In the genomic region with DNA sequence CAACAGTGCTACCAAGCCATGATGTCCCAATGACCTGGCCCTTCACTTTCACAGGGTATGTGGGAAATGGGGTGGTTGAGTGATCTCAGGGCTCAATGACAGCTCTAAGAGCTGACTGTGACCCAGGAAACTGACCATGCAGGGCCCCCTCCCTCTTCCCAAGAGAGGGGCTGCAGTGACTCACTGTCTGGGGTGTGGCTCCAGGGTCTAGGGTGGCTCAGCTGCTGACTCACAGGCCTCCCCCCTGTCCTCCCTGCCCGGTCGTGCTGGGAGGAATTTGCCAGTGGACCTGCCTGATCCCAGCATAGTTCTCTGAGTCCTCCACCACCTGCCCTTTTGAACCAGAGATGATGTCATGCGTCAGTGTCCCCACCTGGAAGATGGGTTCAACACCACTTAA, we compare ENCODE assay signal across 8 mouse cellular contexts. TPM values are rescaled to one million over a fixed set of nuclear protein-coding genes. Genes with fewer than 3 reads are reported as not detected.
A peak's percentile ranks its signal among the peaks of the same experiment; 100 is the strongest.
DNase-seq lines count a peak whose midpoint lies in the region; ATAC-seq and TF ChIP-seq lines count a peak whose summit lies in the region.

No protein-coding gene starts in this region.

- H3K36me3 ChIP-seq in C2C12 (ENCODE audit: control insufficient read depth, insufficient read depth), result peaks cover 19% of the 10 kb centered on the region
- H3K36me3 ChIP-seq in heart, embryonic 11.5 days (ENCODE audit: control insufficient read depth, insufficient read depth, low read length), result peaks cover 12% of the 10 kb centered on the region; the same call in 1 of the 2 replicates
- H3K36me3 ChIP-seq in liver, postnatal 0 days (replicated peaks; ENCODE audit: insufficient read depth, low read length), result peaks cover 15% of the 10 kb centered on the region
- peaks cover 9% of the 10 kb centered on the region for H3K36me3 ChIP-seq in midbrain, embryonic 13.5 days
- H3K36me3 ChIP-seq in midbrain, embryonic 16.5 days (ENCODE audit: control insufficient read depth, insufficient read depth, low read length), result no peaks in the 10 kb centered on the region; the same call in 1 of the 2 replicates

- no peak overlapping the region for H3K4me3 ChIP-seq in C2C12 (ENCODE audit: insufficient read depth, poor library complexity, severe bottlenecking)
- H3K4me3 ChIP-seq in heart, embryonic 11.5 days (ENCODE audit: low read depth, low read length), result no peak overlapping the region
- H3K4me3 ChIP-seq in liver, postnatal 0 days (ENCODE audit: low read depth, low read length), result no peak overlapping the region
- no peak overlapping the region for H3K4me3 ChIP-seq in midbrain, embryonic 13.5 days (replicated peaks)
- H3K4me3 ChIP-seq in midbrain, embryonic 16.5 days (ENCODE audit: low read depth, low read length), result no peak overlapping the region

- no peaks in the 10 kb centered on the region for H3K27me3 ChIP-seq in C2C12 (ENCODE audit: control insufficient read depth, insufficient read depth, insufficient read length)
- H3K27me3 ChIP-seq in heart, embryonic 11.5 days (ENCODE audit: control insufficient read depth, insufficient read depth, low read length), result no peaks in the 10 kb centered on the region
- H3K27me3 ChIP-seq in liver, postnatal 0 days (ENCODE audit: insufficient read depth, low read length), result no peaks in the 10 kb centered on the region
- H3K27me3 ChIP-seq in midbrain, embryonic 13.5 days, result no peaks in the 10 kb centered on the region
- no peaks in the 10 kb centered on the region for H3K27me3 ChIP-seq in midbrain, embryonic 16.5 days (ENCODE audit: control insufficient read depth, insufficient read depth, low read depth, low read length)

- DNase-seq in adipocyte (ENCODE audit: low spot score), result peak; percentile 49
- no peak for DNase-seq in liver, postnatal 0 days
- no peak for DNase-seq in right cerebral cortex, postnatal 36 days (ENCODE audit: low spot score in 2 of 2)

- peak overlapping the region; percentile 4 for H3K4me2 ChIP-seq in heart, embryonic 11.5 days
- H3K4me2 ChIP-seq in liver, postnatal 0 days (ENCODE audit: low read depth, low read length), result peak overlapping the region; percentile 74; the same call in 1 of the 2 replicates
- no peak overlapping the region for H3K4me2 ChIP-seq in midbrain, embryonic 13.5 days (replicated peaks)
- H3K4me2 ChIP-seq in midbrain, embryonic 16.5 days (ENCODE audit: low read length), result no peak overlapping the region

- H3K27ac ChIP-seq in heart, embryonic 11.5 days (ENCODE audit: low read depth, low read length), result peak overlapping the region; percentile 99
- H3K27ac ChIP-seq in liver, postnatal 0 days (ENCODE audit: low read depth), result peak overlapping the region; percentile 96
- no peak overlapping the region for H3K27ac ChIP-seq in midbrain, embryonic 13.5 days
- no peak overlapping the region for H3K27ac ChIP-seq in midbrain, embryonic 16.5 days (ENCODE audit: low read length)

- no peak for TF ChIP-seq CTCF in C2C12 (IDR thresholded peaks at IDR 0.05; ENCODE audit: control insufficient read depth, insufficient read depth, insufficient read length)
- TF ChIP-seq CTCF in liver, postnatal 0 days (IDR thresholded peaks at IDR 0.05; ENCODE audit: low read depth), result no peak

- no peak for TF ChIP-seq EP300 in liver, postnatal 0 days (IDR thresholded peaks at IDR 0.05; ENCODE audit: low read depth)

- peaks cover 86% of the 10 kb centered on the region for H3K79me2 ChIP-seq in C2C12 (ENCODE audit: control insufficient read depth, insufficient read depth)

- peaks cover 51% of the 10 kb centered on the region for H3K79me3 ChIP-seq in C2C12 (ENCODE audit: low read depth)

- peaks cover 71% of the 10 kb centered on the region for H3K4me1 ChIP-seq in heart, embryonic 11.5 days (ENCODE audit: control insufficient read depth, insufficient read depth, low read length)
- H3K4me1 ChIP-seq in liver, postnatal 0 days (ENCODE audit: insufficient read depth), result peaks cover 49% of the 10 kb centered on the region
- H3K4me1 ChIP-seq in midbrain, embryonic 13.5 days (replicated peaks), result peaks cover 21% of the 10 kb centered on the region
- peaks cover 8% of the 10 kb centered on the region; the same call in 1 of the 2 replicates for H3K4me1 ChIP-seq in midbrain, embryonic 16.5 days (ENCODE audit: control insufficient read depth, insufficient read depth, low read length)

- H3K9me3 ChIP-seq in heart, embryonic 11.5 days (replicated peaks; ENCODE audit: control insufficient read depth, low read length), result no peaks in the 10 kb centered on the region
- no peaks in the 10 kb centered on the region for H3K9me3 ChIP-seq in liver, postnatal 0 days (ENCODE audit: low read length)
- no peaks in the 10 kb centered on the region for H3K9me3 ChIP-seq in midbrain, embryonic 13.5 days
- no peaks in the 10 kb centered on the region for H3K9me3 ChIP-seq in midbrain, embryonic 16.5 days (replicated peaks; ENCODE audit: control insufficient read depth, low read length, poor library complexity, severe bottlenecking)

- ATAC-seq in heart, embryonic 11.5 days (replicated peaks; ENCODE audit: insufficient number of reproducible peaks, low FRiP score, low TSS enrichment), result no peak
- ATAC-seq in liver, postnatal 0 days, result no peak
- ATAC-seq in inflammation-experienced regulatory T-cells, adult 6 months, result no peak
- no peak for ATAC-seq in midbrain, embryonic 13.5 days
- ATAC-seq in midbrain, embryonic 16.5 days, result no peak

- no peak overlapping the region; the same call in 1 of the 2 replicates for H3K9ac ChIP-seq in heart, embryonic 11.5 days (ENCODE audit: low read depth, low read length)
- H3K9ac ChIP-seq in liver, postnatal 0 days (replicated peaks), result peak overlapping the region; percentile 8; the same call in 1 of the 2 replicates
- no peak overlapping the region for H3K9ac ChIP-seq in midbrain, embryonic 13.5 days (replicated peaks)
- H3K9ac ChIP-seq in midbrain, embryonic 16.5 days (ENCODE audit: low read depth, low read length), result no peak overlapping the region

- no peak overlapping the region for H3ac ChIP-seq in C2C12 (ENCODE audit: control insufficient read depth, insufficient read length, low read depth)

- 31% methylated on average over 3 of the region's 3 CpGs for WGBS in heart, embryonic 11.5 days (ENCODE audit: insufficient replicate concordance)
- WGBS in liver, postnatal 0 days (ENCODE audit: insufficient replicate concordance), result 70% methylated on average over 3 of the region's 3 CpGs
- 74% methylated on average over 3 of the region's 3 CpGs for WGBS in midbrain, embryonic 13.5 days
- 89% methylated on average over 3 of the region's 3 CpGs for WGBS in midbrain, embryonic 16.5 days

TF ChIP-seq in C2C12, 6 proteins besides CTCF, POLR2A, EP300 and RAD21:
- TF ChIP-seq MAX (IDR thresholded peaks at IDR 0.05) (peak; percentile 19), MYOD1 (IDR thresholded peaks at IDR 0.05; ENCODE audit: control insufficient read depth, insufficient read length, low read depth) (peak; percentile 23), FOSL1 (IDR thresholded peaks at IDR 0.05; ENCODE audit: insufficient read depth, low read length, poor library complexity, severe bottlenecking) (no peak)

RNA-seq across cellular contexts. Expression of a gene that starts 8.2 kb away (rescaled TPM):
- 38.1 TPM for polyA plus RNA-seq in C2C12 (2012; fragmentation: generic; extraction: Trizol)
- 29.2 and 37.1 TPM in 2 replicates for polyA plus RNA-seq in heart, embryonic 11.5 days (2014; fragmentation: Nextera tagmentation; extraction: Ambion mirVana)
- polyA plus RNA-seq in liver, postnatal 0 days (2015; fragmentation: Nextera tagmentation; extraction: Ambion mirVana), result 18.5 and 18.7 TPM in 2 replicates
- polyA plus RNA-seq in inflammation-experienced regulatory T-cells, adult 6 months (2017; shearing (Covaris generic)), result 10 to 100 TPM; 15.7 to 27.4 (median 17.9) TPM
- 6.3 and 7.1 TPM in 2 replicates for polyA plus RNA-seq in midbrain, embryonic 13.5 days (2015; fragmentation: Nextera tagmentation; extraction: Ambion mirVana)
- 6.2 and 8.4 TPM in 2 replicates for polyA plus RNA-seq in midbrain, embryonic 16.5 days (2015; fragmentation: Nextera tagmentation; extraction: Ambion mirVana)

RNA-seq across cellular contexts. Expression of a gene that starts 12.5 kb away (rescaled TPM):
- polyA plus RNA-seq in C2C12 (2012; fragmentation: generic; extraction: Trizol), result 68.0 TPM
- 225 and 231 TPM in 2 replicates for polyA plus RNA-seq in heart, embryonic 11.5 days (2014; fragmentation: Nextera tagmentation; extraction: Ambion mirVana)
- polyA plus RNA-seq in liver, postnatal 0 days (2015; fragmentation: Nextera tagmentation; extraction: Ambion mirVana), result 46.7 and 50.0 TPM in 2 replicates
- 100 to 1,000 TPM in 1 of 3 experiments, 10 to 100 TPM in 2; 90.4 to 101 (median 95.6) TPM for polyA plus RNA-seq in inflammation-experienced regulatory T-cells, adult 6 months (2017; shearing (Covaris generic))
- polyA plus RNA-seq in midbrain, embryonic 13.5 days (2015; fragmentation: Nextera tagmentation; extraction: Ambion mirVana), result 81.5 and 92.2 TPM in 2 replicates
- 117 and 125 TPM in 2 replicates for polyA plus RNA-seq in midbrain, embryonic 16.5 days (2015; fragmentation: Nextera tagmentation; extraction: Ambion mirVana)

RNA-seq across cellular contexts. Expression of a gene that starts 12.7 kb away (rescaled TPM):
- polyA plus RNA-seq in C2C12 (2012; fragmentation: generic; extraction: Trizol), result 123 TPM
- 173 and 193 TPM in 2 replicates for polyA plus RNA-seq in heart, embryonic 11.5 days (2014; fragmentation: Nextera tagmentation; extraction: Ambion mirVana)
- 105 and 109 TPM in 2 replicates for polyA plus RNA-seq in liver, postnatal 0 days (2015; fragmentation: Nextera tagmentation; extraction: Ambion mirVana)
- 100 to 1,000 TPM; 150 to 222 (median 210) TPM for polyA plus RNA-seq in inflammation-experienced regulatory T-cells, adult 6 months (2017; shearing (Covaris generic))
- 198 and 203 TPM in 2 replicates for polyA plus RNA-seq in midbrain, embryonic 13.5 days (2015; fragmentation: Nextera tagmentation; extraction: Ambion mirVana)
- polyA plus RNA-seq in midbrain, embryonic 16.5 days (2015; fragmentation: Nextera tagmentation; extraction: Ambion mirVana), result 205 and 212 TPM in 2 replicates

RNA-seq across cellular contexts. Expression of a gene that starts 18.9 kb away (rescaled TPM):
- polyA plus RNA-seq in C2C12 (2012; fragmentation: generic; extraction: Trizol), result not detected
- 0.83 and 1.0 TPM in 2 replicates for polyA plus RNA-seq in heart, embryonic 11.5 days (2014; fragmentation: Nextera tagmentation; extraction: Ambion mirVana)
- 0.20 and 0.22 TPM in 2 replicates for polyA plus RNA-seq in liver, postnatal 0 days (2015; fragmentation: Nextera tagmentation; extraction: Ambion mirVana)
- under 1 TPM in 1 of 3 experiments, not detected in 2; 0.34 TPM for polyA plus RNA-seq in inflammation-experienced regulatory T-cells, adult 6 months (2017; shearing (Covaris generic))
- polyA plus RNA-seq in midbrain, embryonic 13.5 days (2015; fragmentation: Nextera tagmentation; extraction: Ambion mirVana), result 0.24 and 0.31 TPM in 2 replicates
- 0.20 and 0.34 TPM in 2 replicates for polyA plus RNA-seq in midbrain, embryonic 16.5 days (2015; fragmentation: Nextera tagmentation; extraction: Ambion mirVana)

Comparison
In these comparisons a context has a peak if more than half of its experiments do, and no peak if none do; other contexts are left out.
1. H3K27ac ChIP-seq: peak in heart, embryonic 11.5 days (single experiment) and liver, postnatal 0 days (single experiment); none in midbrain, embryonic 13.5 days (single experiment) and midbrain, embryonic 16.5 days (single experiment).
2. H3K4me2 ChIP-seq: peak in heart, embryonic 11.5 days (single experiment) and liver, postnatal 0 days (single experiment); none in midbrain, embryonic 13.5 days (single experiment) and midbrain, embryonic 16.5 days (single experiment).